Mouse (Mus musculus) heart, embryonic 13.5 days (tissue): ENCODE measurements around the gene Haus6. TPM values are rescaled to one million over a fixed set of nuclear protein-coding genes. Genes with fewer than 3 reads are reported as not detected.
"Not testable (repeated sequence)": the region's sequence is repeated elsewhere in the genome, so short reads cannot be mapped to it uniquely, and the experiment has no call there.

Experiments used
- ATAC-seq: fragments of 200-750 bp; cut with Nextera tagmentation; 2 replicates; pipeline ENCODE4 v1.8.0; 2017; ENCODE audit warnings: moderate TSS enrichment; ENCODE audit not compliant: insufficient number of reproducible peaks, low FRiP score, low TSS enrichment; ENCODE audit errors: extremely low read depth
- H3K27ac ChIP-seq: fragments of 300-500 bp; sonication (generic); replicated peaks from 2 replicates; pipeline ENCODE4 v1.5.1; 2015; ENCODE audit warnings: moderate library complexity, mild to moderate bottlenecking, inconsistent platforms
- H3K27me3 ChIP-seq: fragments of 300-500 bp; sonication (generic); replicated peaks from 2 replicates; pipeline ENCODE4 v1.6.1; 2015; ENCODE audit warnings: mild to moderate bottlenecking, inconsistent platforms
- H3K36me3 ChIP-seq: fragments of 300-500 bp; sonication (generic); 2 replicates; pipeline ENCODE4 v1.6.1; 2015; ENCODE audit warnings: mild to moderate bottlenecking, inconsistent platforms
- H3K4me1 ChIP-seq: fragments of 300-500 bp; sonication (generic); 2 replicates; pipeline ENCODE4 v1.6.1; 2015; ENCODE audit warnings: inconsistent platforms
- H3K4me2 ChIP-seq: fragments of 300-500 bp; sonication (generic); 2 replicates; pipeline ENCODE4 v1.6.1; 2015; ENCODE audit warnings: inconsistent platforms, mild to moderate bottlenecking, moderate library complexity
- H3K4me3 ChIP-seq: fragments of 300-500 bp; sonication (generic); 2 replicates; pipeline ENCODE4 v1.5.1; 2015; ENCODE audit warnings: moderate library complexity, mild to moderate bottlenecking, inconsistent platforms
- H3K9ac ChIP-seq: fragments of 300-500 bp; sonication (generic); 2 replicates; pipeline ENCODE4 v1.6.1; 2015; ENCODE audit warnings: inconsistent platforms, mild to moderate bottlenecking, moderate library complexity
- H3K9me3 ChIP-seq: fragments of 300-500 bp; sonication (generic); 2 replicates; pipeline ENCODE4 v1.6.1; 2016; ENCODE audit warnings: inconsistent platforms
- WGBS: fragments of 180-500 bp; shearing (Covaris S2); methylation state at CpG from one replicate; pipeline ENCODE4 v1.1.7; 2015; ENCODE audit warnings: mixed read lengths; 5-methylcytosine and 5-hydroxymethylcytosine counted together
- polyA plus RNA-seq: library from polyadenylated mRNA; unstranded; fragments of >200 nt; fragmentation: Nextera tagmentation; extraction: Ambion mirVana; gene quantifications from 2 replicates; pipeline ENCODE4 v1.2.1, GENCODE M21; 2015

Gene Haus6
- polyA plus RNA-seq = 9.1 and 10.3 TPM in 2 replicates

- peak; percentile 98 for ATAC-seq
- H3K36me3 ChIP-seq = peaks cover 7% of the 10 kb centered on the region
- WGBS = under 1% methylated on average over 59 of the region's 59 CpGs
Measured at GRCm38 (mm10) chr4:86611524-86612288, at the start of gene Haus6. Gene Haus6, minus strand, starts transcription at chr4:86612055.

DNA sequence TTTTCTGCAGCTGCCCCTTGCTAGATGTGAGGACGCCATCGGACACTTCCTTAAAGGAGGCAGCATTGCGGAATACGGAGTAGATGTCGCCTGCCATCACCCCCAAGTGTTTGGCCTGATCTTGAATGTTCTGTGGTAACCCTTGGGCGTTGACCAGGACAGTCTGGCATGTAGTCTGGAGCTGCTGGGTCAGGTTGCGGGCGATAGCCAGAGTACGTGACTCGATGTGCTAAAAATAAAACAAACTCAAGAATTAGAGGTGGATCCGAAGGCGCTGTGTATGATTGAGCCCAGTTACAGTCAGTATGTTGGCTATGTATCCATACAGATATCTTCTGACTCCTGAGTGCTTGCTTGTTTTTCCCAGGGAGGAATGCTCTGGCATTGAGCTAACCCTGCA lies 45.3 kb upstream of the Haus6 start:
- H3K36me3 ChIP-seq = peaks cover 82% of the 10 kb centered on the region
- no peak overlapping the region for H3K9ac ChIP-seq
- no peak for ATAC-seq
- H3K27me3 ChIP-seq = no peaks in the 10 kb centered on the region
- H3K9me3 ChIP-seq = 0 out of 2 replicates have a peak, but pooled peaks cover 3% of the 10 kb centered on the region
- no peak overlapping the region for H3K4me2 ChIP-seq
- peak overlapping the region; percentile 75 for H3K27ac ChIP-seq
- no peak overlapping the region for H3K4me3 ChIP-seq
- peaks cover 11% of the 10 kb centered on the region for H3K4me1 ChIP-seq
- WGBS = 52% methylated on average over 12 of the region's 12 CpGs

More at GRCm38 (mm10) chr4:86611524-86612288, at the start of gene Haus6:
- peak within 1 kb of the TSS; percentile 88 for H3K4me2 ChIP-seq
- peaks cover 20% of the 10 kb centered on the region for H3K4me1 ChIP-seq
- peak within 1 kb of the TSS; percentile 79 for H3K4me3 ChIP-seq
- peak within 1 kb of the TSS; percentile 88 for H3K9ac ChIP-seq
- H3K9me3 ChIP-seq = no peaks in the 10 kb centered on the region
- H3K27ac ChIP-seq = peak within 1 kb of the TSS; percentile 63
- no peaks in the 10 kb centered on the region for H3K27me3 ChIP-seq

DNA sequence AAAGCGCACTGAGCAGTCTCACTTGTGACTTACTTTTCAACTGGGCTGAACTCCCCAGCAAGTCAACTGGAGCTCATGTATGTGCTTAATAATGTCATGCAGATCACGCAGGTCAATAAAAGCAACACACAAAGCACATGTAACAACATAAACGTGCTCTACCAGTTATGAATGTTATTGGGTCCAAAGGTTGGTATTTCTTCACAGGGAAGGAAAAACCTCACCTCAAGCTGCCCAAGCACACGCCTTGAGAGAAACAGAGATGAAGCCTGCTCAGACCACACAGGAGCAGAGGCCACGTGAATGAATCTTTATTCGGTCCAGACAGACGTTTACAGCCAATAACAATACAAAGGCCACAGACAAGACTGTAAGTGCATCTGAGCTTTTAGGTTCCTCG lies 44.6 kb upstream of the Haus6 start:
- peak overlapping the region; percentile 75; the same call in 1 of the 2 replicates for H3K27ac ChIP-seq
- not testable (repeated sequence) for H3K4me3 ChIP-seq, ATAC-seq, H3K27me3 ChIP-seq, H3K4me2 ChIP-seq, H3K9me3 ChIP-seq, H3K9ac ChIP-seq
- H3K4me1 ChIP-seq = peaks cover 11% of the 10 kb centered on the region
- H3K36me3 ChIP-seq = peaks cover 75% of the 10 kb centered on the region
- WGBS = 90% methylated on average over 8 of the region's 8 CpGs

DNA sequence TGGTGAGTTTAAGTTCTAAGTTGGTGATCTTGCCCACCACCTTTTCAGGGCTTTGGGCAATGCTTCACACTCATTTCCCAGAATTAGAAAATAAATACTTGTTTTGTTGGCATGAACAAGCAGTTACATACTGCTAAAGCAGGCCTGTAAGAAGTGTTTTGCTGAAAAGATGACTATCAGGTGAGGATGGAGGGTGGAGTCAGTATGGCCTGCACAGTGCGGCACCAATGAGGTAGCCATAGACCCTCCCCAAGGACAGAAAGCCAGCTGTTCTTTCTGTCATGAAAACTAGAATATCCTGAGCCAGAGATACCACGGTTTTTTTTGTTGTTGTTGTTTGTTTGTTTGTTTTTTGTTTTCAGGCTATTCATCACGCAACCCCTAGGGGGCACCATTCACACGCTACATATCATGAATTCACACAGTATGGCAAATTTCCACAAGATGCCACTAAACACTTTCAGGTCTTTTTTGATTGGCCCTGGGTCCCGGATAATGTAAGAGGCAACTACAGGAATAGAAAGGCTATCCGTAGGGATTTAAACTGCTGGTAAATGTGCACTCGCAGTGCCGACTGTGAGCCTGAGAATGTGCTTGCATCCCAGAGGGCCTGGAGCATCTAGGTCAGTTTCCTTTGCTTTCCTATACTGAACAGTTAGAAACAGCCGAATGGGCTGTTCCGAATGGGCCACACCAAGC lies 40.0 kb upstream of the Haus6 start:
- H3K9ac ChIP-seq = no peak overlapping the region
- H3K4me2 ChIP-seq = no peak overlapping the region
- H3K36me3 ChIP-seq = peaks cover 38% of the 10 kb centered on the region
- H3K27ac ChIP-seq = no peak overlapping the region
- WGBS = 73% methylated on average over 10 of the region's 10 CpGs
- H3K4me1 ChIP-seq = peaks cover 2% of the 10 kb centered on the region; the same call in 1 of the 2 replicates
- no peaks in the 10 kb centered on the region for H3K27me3 ChIP-seq
- no peak overlapping the region for H3K4me3 ChIP-seq
- no peak for ATAC-seq
- no peaks in the 10 kb centered on the region for H3K9me3 ChIP-seq

DNA sequence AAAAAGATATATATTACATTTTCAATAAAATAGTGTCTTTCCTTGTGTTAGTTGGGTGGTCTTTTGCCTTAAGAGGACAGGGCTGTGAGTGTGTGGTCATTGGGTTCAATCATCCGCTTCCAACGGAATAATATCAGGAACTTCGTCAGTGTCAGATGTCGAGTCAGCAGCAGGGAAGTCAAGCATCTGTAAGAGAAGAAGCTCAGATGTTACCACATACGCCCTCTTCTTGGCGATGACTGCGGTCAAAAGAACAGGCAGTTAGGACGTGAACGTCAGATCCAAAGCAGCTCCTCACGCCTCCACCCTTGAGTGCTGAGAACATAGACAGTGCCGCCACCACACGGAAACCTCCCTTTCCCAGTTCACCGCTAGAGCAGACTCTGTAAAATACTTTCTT lies 36.5 kb upstream of the Haus6 start:
- not testable (repeated sequence) for H3K27ac ChIP-seq, H3K9me3 ChIP-seq, H3K4me1 ChIP-seq, H3K4me2 ChIP-seq, ATAC-seq, H3K4me3 ChIP-seq, H3K9ac ChIP-seq, H3K27me3 ChIP-seq
- WGBS = 90% methylated on average over 11 of the region's 13 CpGs
- H3K36me3 ChIP-seq = peaks cover 12% of the 10 kb centered on the region

- not testable (repeated sequence) for ATAC-seq, H3K36me3 ChIP-seq, H3K9ac ChIP-seq, H3K9me3 ChIP-seq, H3K27ac ChIP-seq, H3K27me3 ChIP-seq, H3K4me1 ChIP-seq
- 0 out of 2 replicates have a peak overlapping the region, but pooled peaks have one; percentile 4 for H3K4me3 ChIP-seq
- peak overlapping the region; percentile 42 for H3K4me2 ChIP-seq
- 66% methylated on average over 9 of the region's 9 CpGs for WGBS
Measured at GRCm38 (mm10) chr4:86637561-86637960, 25.7 kb upstream of the Haus6 start.

DNA sequence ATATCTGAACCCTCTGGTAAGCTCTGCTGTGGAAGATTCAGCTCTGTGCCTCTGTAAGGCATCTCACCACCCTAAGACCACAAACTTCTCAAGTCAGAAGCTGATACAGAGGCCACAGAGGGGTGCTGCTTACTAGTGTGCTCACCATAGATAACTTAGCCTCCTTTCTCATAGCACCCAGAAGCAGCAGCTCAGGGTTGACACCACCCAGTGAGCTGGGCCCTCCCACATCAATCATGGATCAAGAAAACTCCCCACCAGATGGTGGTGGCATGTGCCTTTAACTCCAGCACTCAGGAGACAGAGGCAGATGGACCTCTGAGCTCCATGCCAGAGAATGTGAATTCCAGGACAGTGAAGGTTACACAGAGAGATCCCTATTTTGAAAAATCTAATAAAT lies 23.0 kb upstream of the Haus6 start:
- H3K36me3 ChIP-seq, H3K27ac ChIP-seq, H3K4me3 ChIP-seq, H3K4me1 ChIP-seq, H3K9ac ChIP-seq, H3K4me2 ChIP-seq, ATAC-seq, H3K27me3 ChIP-seq, H3K9me3 ChIP-seq: not testable (repeated sequence)

DNA sequence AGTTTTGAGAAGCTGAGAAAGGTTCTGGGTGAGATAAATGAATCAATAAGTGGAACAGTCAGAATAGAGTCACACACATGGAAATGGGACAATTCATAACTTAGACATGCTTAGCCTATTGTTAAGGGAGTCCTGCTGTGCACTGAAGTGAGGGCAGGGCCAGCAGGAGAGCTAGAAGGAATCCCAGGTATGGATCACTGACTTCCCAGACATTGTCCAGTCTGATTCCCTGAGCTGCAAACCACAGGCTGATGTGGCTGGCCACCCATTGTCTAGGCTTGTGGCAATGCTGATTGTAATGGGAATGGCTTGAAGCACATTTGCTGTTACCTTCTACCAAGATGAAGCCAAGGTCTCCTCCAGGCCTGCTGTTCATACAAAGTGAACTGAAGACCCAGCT lies 22.5 kb upstream of the Haus6 start:
- not testable (repeated sequence) for H3K36me3 ChIP-seq, H3K4me2 ChIP-seq, ATAC-seq, H3K9ac ChIP-seq, H3K27me3 ChIP-seq, H3K4me3 ChIP-seq, H3K27ac ChIP-seq, H3K4me1 ChIP-seq, H3K9me3 ChIP-seq

DNA sequence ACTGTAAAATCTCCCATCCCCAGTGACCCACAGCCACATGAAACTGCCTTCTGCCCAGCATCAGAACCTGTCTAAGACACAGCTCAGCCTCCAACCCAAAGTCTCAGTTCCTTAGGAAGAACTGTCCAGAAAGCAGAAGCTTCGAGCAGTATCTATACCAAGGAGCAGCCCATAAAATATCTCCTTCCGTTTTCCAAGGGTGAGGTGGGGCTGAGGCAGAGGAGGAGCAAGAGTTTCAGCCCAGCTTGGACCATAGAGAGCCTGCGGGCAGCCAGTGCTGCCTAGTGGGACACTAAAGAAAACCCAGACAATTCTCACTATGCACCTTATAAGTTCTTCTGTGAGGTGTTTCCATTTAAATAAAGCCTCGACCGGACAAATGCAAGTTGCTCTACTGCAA lies 20.7 kb upstream of the Haus6 start:
- H3K36me3 ChIP-seq, H3K4me3 ChIP-seq, H3K4me2 ChIP-seq, H3K4me1 ChIP-seq, H3K9me3 ChIP-seq, ATAC-seq, H3K27me3 ChIP-seq, H3K9ac ChIP-seq, H3K27ac ChIP-seq: not testable (repeated sequence)
- 66% methylated on average over 5 of the region's 5 CpGs for WGBS

DNA sequence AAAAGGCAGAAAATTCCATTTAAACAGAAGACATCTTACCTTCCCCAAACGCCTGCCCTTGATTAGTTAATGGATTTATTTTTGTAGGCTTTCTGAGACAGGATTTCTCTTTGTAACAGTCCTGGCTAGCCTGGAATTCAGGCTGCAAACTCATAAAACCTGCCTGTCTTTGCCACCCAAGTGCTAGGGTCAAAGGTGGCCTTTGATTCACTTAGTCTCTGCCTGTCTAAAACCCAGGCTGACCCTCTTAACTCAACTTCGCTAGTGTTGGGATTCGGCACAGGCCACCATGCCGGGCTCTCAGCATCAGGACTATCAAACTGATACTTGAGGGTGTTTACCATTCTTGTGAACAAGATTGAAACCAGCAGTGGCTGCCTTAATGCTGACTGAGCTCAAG lies 20.0 kb upstream of the Haus6 start:
- Histone ChIP-seq H3K27me3 (no peaks in the 10 kb centered on the region), H3K4me1 (no peaks in the 10 kb centered on the region), H3K9me3 (no peaks in the 10 kb centered on the region), H3K9ac (no peak overlapping the region), H3K27ac (no peak overlapping the region), H3K4me3 (no peak overlapping the region), H3K4me2 (no peak overlapping the region), H3K36me3 (no peaks in the 10 kb centered on the region)
- no peak for ATAC-seq
- WGBS = 77% methylated on average over 4 of the region's 4 CpGs

- H3K9me3 ChIP-seq, H3K4me2 ChIP-seq, H3K27me3 ChIP-seq, H3K36me3 ChIP-seq, H3K9ac ChIP-seq, ATAC-seq, H3K4me1 ChIP-seq, H3K27ac ChIP-seq, H3K4me3 ChIP-seq: not testable (repeated sequence)
- 80% methylated on average over 7 of the region's 7 CpGs for WGBS
Measured at GRCm38 (mm10) chr4:86626496-86626895, 14.6 kb upstream of the Haus6 start.

GRCm38 (mm10) chr4:86625463-86625862 lies 13.6 kb upstream of the Haus6 start:
- ATAC-seq = no peak
- no peak overlapping the region for H3K27ac ChIP-seq
- no peaks in the 10 kb centered on the region for H3K36me3 ChIP-seq
- no peak overlapping the region for H3K9ac ChIP-seq
- H3K27me3 ChIP-seq = no peaks in the 10 kb centered on the region
- no peaks in the 10 kb centered on the region for H3K9me3 ChIP-seq
- H3K4me3 ChIP-seq = no peak overlapping the region
- 72% methylated on average over 5 of the region's 5 CpGs for WGBS
- H3K4me1 ChIP-seq = no peaks in the 10 kb centered on the region
- no peak overlapping the region for H3K4me2 ChIP-seq
